Mouse (Mus musculus) MEL (cell line): Measurements from ENCODE around the gene Cic. TPM values are rescaled to one million over a fixed set of nuclear protein-coding genes. Genes with fewer than 3 reads are reported as not detected.

Experiments
- DNase-seq: peaks from one replicate; pipeline ENCODE4 v3.0.0; 2011; ENCODE audit warnings: low read depth, low spot score
- H3K27ac ChIP-seq: 2 replicates; pipeline ENCODE4 v1.5.1; 2012; ENCODE audit warnings: low read depth, mild to moderate bottlenecking, control low read depth, low read length, moderate library complexity; ENCODE audit not compliant: control insufficient read depth
- H3K27me3 ChIP-seq, 2 experiments: fragments of 150-350 bp in 1 of 2; sonication (generic) in 1 of 2; 2 replicates each; pipeline ENCODE4 v1.6.1; 2012; ENCODE audit warnings: low read length in 2 of 2, mild to moderate bottlenecking in 2 of 2, improper control_type of control experiment in 1 of 2, moderate library complexity in 1 of 2; ENCODE audit not compliant: insufficient read depth in 2 of 2, control insufficient read depth in 1 of 2
- H3K36me3 ChIP-seq, 2 experiments: 2 replicates each; pipeline ENCODE4 v1.6.1; 2012 to 2014; ENCODE audit warnings: low read length in 2 of 2, improper control_type of control experiment in 1 of 2, inconsistent platforms in 1 of 2, mild to moderate bottlenecking in 1 of 2; ENCODE audit not compliant: insufficient read depth in 2 of 2, control insufficient read depth in 1 of 2
- H3K4me1 ChIP-seq, 2 experiments: fragments of 150-350 bp in 1 of 2; sonication (generic) in 1 of 2; 2 replicates each; pipeline ENCODE4 v1.6.1; 2012; ENCODE audit warnings: low read length in 2 of 2, improper control_type of control experiment in 1 of 2, mild to moderate bottlenecking in 1 of 2; ENCODE audit not compliant: insufficient read depth in 2 of 2, control insufficient read depth in 1 of 2
- H3K4me3 ChIP-seq, 2 experiments: fragments of 150-350 bp in 1 of 2; sonication (generic) in 1 of 2; 2 replicates each; pipeline ENCODE4 v1.5.1; 2012; ENCODE audit warnings: low read depth in 2 of 2, low read length in 2 of 2, mild to moderate bottlenecking in 2 of 2, moderate library complexity in 2 of 2, control low read depth in 1 of 2, improper control_type of control experiment in 1 of 2; ENCODE audit not compliant: control insufficient read depth in 1 of 2, insufficient read depth in 1 of 2
- H3K79me2 ChIP-seq: 2 replicates; pipeline ENCODE4 v1.6.1; 2012; ENCODE audit warnings: mild to moderate bottlenecking, low read length, moderate library complexity; ENCODE audit not compliant: control insufficient read depth, poor library complexity, insufficient read depth
- H3K9ac ChIP-seq: 2 replicates; pipeline ENCODE4 v1.6.1; 2012; ENCODE audit warnings: low read depth, mild to moderate bottlenecking, control low read depth, low read length, moderate library complexity; ENCODE audit not compliant: control insufficient read depth, poor library complexity, severe bottlenecking
- H3K9me3 ChIP-seq: fragments of 150-350 bp; sonication (generic); replicated peaks from 2 replicates; pipeline ENCODE4 v1.6.1; 2012; ENCODE audit warnings: mild to moderate bottlenecking, low read length, improper control_type of control experiment, moderate library complexity; ENCODE audit not compliant: insufficient read depth
- BHLHE40 ChIP-seq: IDR thresholded peaks from 2 replicates; pipeline ENCODE4 v1.6.1; 2012; ENCODE audit warnings: low read depth, mild to moderate bottlenecking, inconsistent platforms, low read length, improper control_type of control experiment, borderline replicate concordance
- CHD1 ChIP-seq: IDR thresholded peaks from 2 replicates; pipeline ENCODE4 v1.6.1; 2012; ENCODE audit warnings: low read depth, mild to moderate bottlenecking, inconsistent platforms, low read length, improper control_type of control experiment
- CHD2 ChIP-seq: IDR thresholded peaks from 2 replicates; pipeline ENCODE4 v1.6.1; 2011; ENCODE audit warnings: low read length, improper control_type of control experiment
- CTCF ChIP-seq, 3 experiments: IDR thresholded peaks in 2 of 3; conservative IDR thresholded peaks in 1 of 3; 2 replicates each; pipeline ENCODE4 v1.5.1; 2011 to 2012; ENCODE audit warnings: low read length in 3 of 3, low read depth in 2 of 3, mild to moderate bottlenecking in 2 of 3, improper control_type of control experiment in 1 of 3, inconsistent platforms in 1 of 3, mixed read lengths in 1 of 3, moderate library complexity in 1 of 3; ENCODE audit not compliant: control insufficient read depth in 1 of 3, insufficient read depth in 1 of 3, poor library complexity in 1 of 3, severe bottlenecking in 1 of 3
- E2F4 ChIP-seq: IDR thresholded peaks from 2 replicates; pipeline ENCODE4 v1.6.1; 2011; ENCODE audit warnings: low read depth, low read length, improper control_type of control experiment, borderline replicate concordance
- ELF1 ChIP-seq: IDR thresholded peaks from 2 replicates; pipeline ENCODE4 v1.6.1; 2014; ENCODE audit warnings: low read depth, mild to moderate bottlenecking, inconsistent platforms, low read length, improper control_type of control experiment, moderate library complexity
- EP300 ChIP-seq, 2 experiments: IDR thresholded peaks; 2 replicates each; pipeline ENCODE4 v1.6.1; 2011; ENCODE audit warnings: improper control_type of control experiment in 2 of 2, low read length in 2 of 2, low read depth in 1 of 2, mild to moderate bottlenecking in 1 of 2
- ETS1 ChIP-seq: IDR thresholded peaks from 2 replicates; pipeline ENCODE4 v1.6.1; 2012; ENCODE audit warnings: low read depth, mild to moderate bottlenecking, inconsistent platforms, low read length, improper control_type of control experiment, moderate library complexity
- GABPA ChIP-seq: IDR thresholded peaks from 2 replicates; pipeline ENCODE4 v1.6.1; 2012; ENCODE audit warnings: low read depth, mild to moderate bottlenecking, inconsistent platforms, low read length, improper control_type of control experiment, moderate library complexity
- GATA1 ChIP-seq: IDR thresholded peaks from 2 replicates; pipeline ENCODE4 v1.6.1; 2011; ENCODE audit warnings: low read depth, low read length, improper control_type of control experiment
- HCFC1 ChIP-seq: IDR thresholded peaks from 2 replicates; pipeline ENCODE4 v1.6.1; 2012; ENCODE audit warnings: low read depth, mild to moderate bottlenecking, inconsistent platforms, low read length, improper control_type of control experiment, moderate library complexity
- JUND ChIP-seq: IDR thresholded peaks from 2 replicates; pipeline ENCODE4 v1.6.1; 2011; ENCODE audit warnings: low read depth, mild to moderate bottlenecking, improper control_type of control experiment, low read length
- KAT2A ChIP-seq: conservative IDR thresholded peaks from 2 replicates; pipeline ENCODE4 v1.6.1; 2012; ENCODE audit warnings: low read depth, low read length, improper control_type of control experiment, inconsistent platforms
- MAFK ChIP-seq: IDR thresholded peaks from 2 replicates; pipeline ENCODE4 v1.6.1; 2011; ENCODE audit warnings: low read depth, mild to moderate bottlenecking, low read length, improper control_type of control experiment, borderline replicate concordance
- MAX ChIP-seq: IDR thresholded peaks from 2 replicates; pipeline ENCODE4 v1.6.1; 2011; ENCODE audit warnings: low read length, improper control_type of control experiment
- MAZ ChIP-seq: IDR thresholded peaks from 2 replicates; pipeline ENCODE4 v1.6.1; 2012; ENCODE audit warnings: low read depth, mild to moderate bottlenecking, inconsistent platforms, low read length, improper control_type of control experiment
- MEF2A ChIP-seq: IDR thresholded peaks from 2 replicates; pipeline ENCODE4 v1.6.1; 2014; ENCODE audit warnings: low read depth, mild to moderate bottlenecking, inconsistent platforms, low read length, improper control_type of control experiment; ENCODE audit not compliant: poor library complexity, insufficient replicate concordance, severe bottlenecking; ENCODE audit errors: extremely low read depth
- MXI1 ChIP-seq: IDR thresholded peaks from 2 replicates; pipeline ENCODE4 v1.6.1; 2011; ENCODE audit warnings: mild to moderate bottlenecking, low read depth, low read length, improper control_type of control experiment
- MYB ChIP-seq: IDR thresholded peaks from 2 replicates; pipeline ENCODE4 v1.6.1; 2011; ENCODE audit warnings: mild to moderate bottlenecking, low read depth, low read length, improper control_type of control experiment
- MYC ChIP-seq: IDR thresholded peaks from 2 replicates; pipeline ENCODE4 v1.6.1; 2011; ENCODE audit warnings: low read depth, mild to moderate bottlenecking, low read length, improper control_type of control experiment, moderate library complexity
- NELFE ChIP-seq: IDR thresholded peaks from 2 replicates; pipeline ENCODE4 v1.6.1; 2011; ENCODE audit warnings: low read depth, low read length, improper control_type of control experiment
- NRF1 ChIP-seq: IDR thresholded peaks from 2 replicates; pipeline ENCODE4 v1.6.1; 2014; ENCODE audit warnings: low read depth, mild to moderate bottlenecking, inconsistent platforms, low read length, improper control_type of control experiment, moderate library complexity; ENCODE audit not compliant: poor library complexity, insufficient read depth, severe bottlenecking
- POLR2A ChIP-seq, 2 experiments: IDR thresholded peaks; 2 replicates each; pipeline ENCODE4 v1.6.1; 2011 to 2012; ENCODE audit warnings: low read length in 2 of 2, mild to moderate bottlenecking in 2 of 2, control low read depth in 1 of 2, improper control_type of control experiment in 1 of 2, low read depth in 1 of 2, moderate library complexity in 1 of 2; ENCODE audit not compliant: control insufficient read depth in 1 of 2, insufficient read depth in 1 of 2, poor library complexity in 1 of 2
- POLR2AphosphoS2 ChIP-seq: IDR thresholded peaks from 2 replicates; pipeline ENCODE4 v1.6.1; 2011; ENCODE audit warnings: low read length, improper control_type of control experiment
- POLR2AphosphoS5 ChIP-seq: IDR thresholded peaks from 2 replicates; pipeline ENCODE4 v1.6.1; 2012; ENCODE audit warnings: low read depth, borderline replicate concordance, mild to moderate bottlenecking, inconsistent platforms, low read length, moderate library complexity, mixed read lengths
- RAD21 ChIP-seq: IDR thresholded peaks from 2 replicates; pipeline ENCODE4 v1.6.1; 2011; ENCODE audit warnings: mild to moderate bottlenecking, low read depth, low read length, improper control_type of control experiment
- RCOR1 ChIP-seq: IDR thresholded peaks from 2 replicates; pipeline ENCODE4 v1.6.1; 2012; ENCODE audit warnings: low read depth, mild to moderate bottlenecking, inconsistent platforms, low read length, improper control_type of control experiment
- SIN3A ChIP-seq: IDR thresholded peaks from 2 replicates; pipeline ENCODE4 v1.6.1; 2012; ENCODE audit warnings: low read length, improper control_type of control experiment, inconsistent platforms
- SMC3 ChIP-seq: IDR thresholded peaks from 2 replicates; pipeline ENCODE4 v1.6.1; 2011; ENCODE audit warnings: low read depth, low read length, improper control_type of control experiment
- TAL1 ChIP-seq: IDR thresholded peaks from 2 replicates; pipeline ENCODE4 v1.6.1; 2012; ENCODE audit warnings: mild to moderate bottlenecking, inconsistent platforms, low read length, moderate library complexity, mixed read lengths
- TBP ChIP-seq: IDR thresholded peaks from 2 replicates; pipeline ENCODE4 v1.8.0; 2011; ENCODE audit warnings: low read depth, low read length, improper control_type of control experiment
- TCF12 ChIP-seq: IDR thresholded peaks from 2 replicates; pipeline ENCODE4 v1.6.1; 2014; ENCODE audit warnings: low read depth, mild to moderate bottlenecking, inconsistent platforms, low read length, improper control_type of control experiment, moderate library complexity
- USF1 ChIP-seq: IDR thresholded peaks from 2 replicates; pipeline ENCODE4 v1.6.1; 2014; ENCODE audit warnings: low read depth, mild to moderate bottlenecking, inconsistent platforms, low read length, improper control_type of control experiment, moderate library complexity
- USF2 ChIP-seq, 2 experiments: IDR thresholded peaks; 2 replicates each; pipeline ENCODE4 v1.6.1; 2011 to 2012; ENCODE audit warnings: improper control_type of control experiment in 2 of 2, low read length in 2 of 2, borderline replicate concordance in 1 of 2, inconsistent platforms in 1 of 2, low read depth in 1 of 2, mild to moderate bottlenecking in 1 of 2; ENCODE audit not compliant: insufficient read depth in 1 of 2
- ZC3H11A ChIP-seq: IDR thresholded peaks from 2 replicates; pipeline ENCODE4 v1.6.1; 2012; ENCODE audit warnings: low read depth, mild to moderate bottlenecking, inconsistent platforms, low read length, improper control_type of control experiment
- ZKSCAN1 ChIP-seq: IDR thresholded peaks from 2 replicates; pipeline ENCODE4 v1.6.1; 2012; ENCODE audit warnings: low read depth, mild to moderate bottlenecking, inconsistent platforms, low read length, improper control_type of control experiment, moderate library complexity
- ZMIZ1 ChIP-seq: IDR thresholded peaks from 2 replicates; pipeline ENCODE4 v1.6.1; 2012; ENCODE audit warnings: low read depth, mild to moderate bottlenecking, inconsistent platforms, low read length, improper control_type of control experiment, moderate library complexity
- ZNF384 ChIP-seq: IDR thresholded peaks from 2 replicates; pipeline ENCODE4 v1.6.1; 2012; ENCODE audit warnings: low read depth, mild to moderate bottlenecking, inconsistent platforms, low read length, improper control_type of control experiment
- polyA plus RNA-seq, 2 experiments: library from polyadenylated mRNA; stranded (reverse) in 1 of 2; unstranded in 1 of 2; fragments of >175 nt in 1 of 2; fragments of >200 nt in 1 of 2; gene quantifications; 2 replicates each; pipeline versions ENCODE4 v1.2.1 to v1.2.4; 2012; ENCODE audit warnings: low replicate concordance in 2 of 2, low read depth in 1 of 2; ENCODE audit not compliant: insufficient read length in 2 of 2, insufficient read depth in 1 of 2, missing spikeins in 1 of 2
- total RNA-seq: library from RNA; depleted of rRNA; stranded (reverse); fragments of 300-350 nt; gene quantifications from 2 replicates; pipeline ENCODE4 v1.2.3, GENCODE M21; 2012

Cic gene
- total and polyA plus RNA-seq, 3 experiments, result 56.6 to 157 (median 157) TPM

GRCm38 (mm10) chr7:25268588-25268987 is 1.1 kb downstream of the Cic start:
- H3K4me1 ChIP-seq, result peaks cover 12 to 40% of the 10 kb centered on the region in 2 experiments; a peak in 3 of 4 replicates
- H3K9me3 ChIP-seq, result no peaks in the 10 kb centered on the region
- peak overlapping the region; percentile 66 to 85 for H3K4me3 ChIP-seq
- peak overlapping the region; percentile 85 for H3K27ac ChIP-seq
- peak overlapping the region; percentile 84 for H3K9ac ChIP-seq
- H3K27me3 ChIP-seq, result no peaks in the 10 kb centered on the region
- no peak for DNase-seq
- H3K36me3 ChIP-seq, result peaks cover 0 to 30% of the 10 kb centered on the region in 2 experiments; a peak in 2 of 4 replicates
- H3K79me2 ChIP-seq, result peaks cover 28% of the 10 kb centered on the region
- TF ChIP-seq NRF1 (no peak), RCOR1 (peak; percentile 32; the same call in 1 of the 2 replicates), SIN3A (peak; percentile 52; the same call in 1 of the 2 replicates), JUND (no peak), SMC3 (no peak), ZNF384 (no peak), USF1 (no peak), POLR2A (IDR thresholded peaks at IDR 0.05; ENCODE audit: control insufficient read depth in 1 of 2, insufficient read depth in 1 of 2, low read depth in 1 of 2, low read length in 2 of 2, poor library complexity in 1 of 2) (0 out of 4 replicates have a peak, but pooled peaks of 1 of the 2 experiments have one; percentile 19), MAX (no peak), ELF1 (no peak), CHD2 (no peak), CHD1 (no peak), BHLHE40 (no peak), USF2 (IDR thresholded peaks at IDR 0.05; ENCODE audit: borderline replicate concordance in 1 of 2, insufficient read depth in 1 of 2, low read depth in 1 of 2, low read length in 2 of 2) (no peak), TBP (no peak), ZMIZ1 (no peak), MYB (no peak), POLR2AphosphoS2 (no peak), MXI1 (peak; percentile 53), ZKSCAN1 (no peak), MAFK (no peak), GATA1 (peak; percentile 16; the same call in 1 of the 2 replicates), RAD21 (no peak), POLR2AphosphoS5 (no peak), TAL1 (no peak), KAT2A (no peak), HCFC1 (no peak), E2F4 (no peak), MAZ (0 out of 2 replicates have a peak, but pooled peaks have one; percentile 79), EP300 (IDR thresholded peaks at IDR 0.05; ENCODE audit: low read depth in 1 of 2, low read length in 2 of 2) (peak in 1 of 2 experiments; percentile 9; a peak in 1 of 4 replicates), GABPA (no peak), MEF2A (no peak), NELFE (no peak; the same call in 1 of the 2 replicates), MYC (no peak), CTCF (IDR thresholded peaks at IDR 0.05 in 2 of 3, conservative IDR thresholded peaks at IDR 0.05 in 1 of 3; ENCODE audit: control insufficient read depth in 1 of 3, insufficient read depth in 1 of 3, low read depth in 2 of 3, low read length in 3 of 3, poor library complexity in 1 of 3, severe bottlenecking in 1 of 3) (no peak), ZC3H11A (no peak), TCF12 (0 out of 2 replicates have a peak, but pooled peaks have one; percentile 6), ETS1 (0 out of 2 replicates have a peak, but pooled peaks have one; percentile 3)
